Mouse (Mus musculus): ENCODE measurements around the gene Fam178b.

DNA sequence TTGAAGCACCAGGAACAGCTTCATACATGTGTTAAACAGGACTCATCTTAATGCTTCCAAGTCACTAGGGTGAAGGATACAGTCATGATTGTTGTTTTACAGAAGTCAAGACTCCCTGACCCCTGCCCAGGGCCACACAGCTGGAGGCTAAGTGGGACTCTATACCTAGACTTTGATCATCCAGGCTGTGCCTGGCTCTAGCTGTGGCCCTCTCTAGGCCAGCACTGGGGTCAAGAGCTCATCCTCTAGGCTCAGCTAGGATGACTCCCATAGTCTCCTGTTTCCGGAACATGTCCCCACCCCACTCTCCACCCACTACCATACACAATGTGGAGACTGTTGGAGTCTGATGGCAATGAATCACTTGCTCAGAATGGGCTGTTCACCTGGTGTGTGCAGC lies 50.1 kb downstream of the Fam178b start:
- no peak for TF ChIP-seq CTCF (IDR thresholded peaks at IDR 0.05; ENCODE audit: extremely low read depth, insufficient read length, insufficient replicate concordance, low read depth, low read length)
- TF ChIP-seq POLR2A (IDR thresholded peaks at IDR 0.05; ENCODE audit: low read depth, low read length) = no peak
